Mouse (Mus musculus) spleen, adult 2 months (tissue): ENCODE results near the gene Pacs2. TPM values are rescaled to one million over a fixed set of nuclear protein-coding genes. Genes with fewer than 3 reads are reported as not detected.

Experiments
- DNase-seq, 2 experiments: peaks; one replicate each; pipeline versions ENCODE4 v3.0.0 to v3.0.0-alpha.2; 2012 to 2021; ENCODE audit warnings: low spot score in 2 of 2, low read depth in 1 of 2
- H3K27ac ChIP-seq: fragments of 200-500 bp; 2 replicates; pipeline ENCODE4 v1.5.1; 2012; ENCODE audit warnings: low read length, inconsistent platforms; ENCODE audit not compliant: insufficient read depth
- H3K27me3 ChIP-seq: fragments of 200-500 bp; 2 replicates; pipeline ENCODE4 v1.6.1; 2012; ENCODE audit warnings: mild to moderate bottlenecking, moderate library complexity, low read length, inconsistent platforms; ENCODE audit not compliant: control insufficient read depth, insufficient read depth
- H3K36me3 ChIP-seq: fragments of 200-500 bp; 2 replicates; pipeline ENCODE4 v1.6.1; 2012; ENCODE audit warnings: mild to moderate bottlenecking, low read length, inconsistent platforms; ENCODE audit not compliant: control insufficient read depth, insufficient read depth
- H3K4me1 ChIP-seq: fragments of 200-500 bp; 2 replicates; pipeline ENCODE4 v1.6.1; 2011; ENCODE audit warnings: inconsistent platforms; ENCODE audit not compliant: control insufficient read depth, insufficient read depth, insufficient read length
- H3K4me3 ChIP-seq: fragments of 200-500 bp; 2 replicates; pipeline ENCODE4 v1.5.1; 2011; ENCODE audit warnings: mild to moderate bottlenecking, inconsistent platforms; ENCODE audit not compliant: insufficient read depth, insufficient read length; ENCODE audit errors: extremely low read depth
- CTCF ChIP-seq: fragments of 200-500 bp; IDR thresholded peaks from 2 replicates; pipeline ENCODE4 v1.5.1; 2011; ENCODE audit warnings: mild to moderate bottlenecking, inconsistent platforms; ENCODE audit not compliant: insufficient read depth, insufficient read length, insufficient replicate concordance; ENCODE audit errors: extremely low read depth
- POLR2A ChIP-seq: fragments of 200-500 bp; IDR thresholded peaks from 2 replicates; pipeline ENCODE4 v1.6.1; 2011; ENCODE audit warnings: low read depth, low read length, inconsistent platforms
- WGBS: fragments of 180-500 bp; shearing (Covaris S2); methylation state at CpG from one replicate; pipeline ENCODE4 v1.1.7; 2018; 5-methylcytosine and 5-hydroxymethylcytosine counted together
- polyA plus RNA-seq: library from polyadenylated mRNA; depleted of rRNA; stranded (reverse); fragments of >200 nt; gene quantifications from 2 replicates; pipeline ENCODE4 v1.2.3, GENCODE M21; 2012

Pacs2 gene
- polyA plus RNA-seq, 1 experiment: 29.1 TPM

GRCm38 (mm10) chr12:113049836-113050235 lies 35.5 kb downstream of the Pacs2 start:
- Histone ChIP-seq H3K27ac (peak overlapping the region; percentile 46), H3K27me3 (no peaks in the 10 kb centered on the region), H3K36me3 (peaks cover 4% of the 10 kb centered on the region), H3K4me3 (no peak overlapping the region), H3K4me1 (peaks cover 13% of the 10 kb centered on the region; the same call in 1 of the 2 replicates)
- peak in 1 of 2 experiments; percentile 37 for DNase-seq
- TF ChIP-seq CTCF: no peak
- TF ChIP-seq POLR2A: no peak
- 31% methylated on average over 9 of the region's 9 CpGs for WGBS

- Histone ChIP-seq H3K27ac (peak overlapping the region; percentile 46; the same call in 1 of the 2 replicates), H3K4me3 (no peak overlapping the region), H3K4me1 (peaks cover 13% of the 10 kb centered on the region; the same call in 1 of the 2 replicates), H3K27me3 (no peaks in the 10 kb centered on the region), H3K36me3 (peaks cover 4% of the 10 kb centered on the region)
- WGBS: 76% methylated on average over 12 of the region's 12 CpGs
- DNase-seq: no peak
- TF ChIP-seq CTCF (no peak), POLR2A (no peak)
These were observed 36.4 kb downstream of the Pacs2 start for GRCm38 (mm10) chr12:113050671-113051070.

GRCm38 (mm10) chr12:113051628-113052403 lies 37.5 kb downstream of the Pacs2 start:
- TF ChIP-seq CTCF (no peak), POLR2A (no peak)
- H3K27me3 ChIP-seq: no peaks in the 10 kb centered on the region
- H3K4me1 ChIP-seq: peaks cover 13% of the 10 kb centered on the region; the same call in 1 of the 2 replicates
- peaks cover 4% of the 10 kb centered on the region for H3K36me3 ChIP-seq
- no peak overlapping the region for H3K4me3 ChIP-seq
- 87% methylated on average over 9 of the region's 9 CpGs for WGBS
- no peak overlapping the region for H3K27ac ChIP-seq
- no peak for DNase-seq

GRCm38 (mm10) chr12:113056089-113056488 lies 41.8 kb downstream of the Pacs2 start:
- no peak for DNase-seq
- Histone ChIP-seq H3K27ac (no peak overlapping the region), H3K4me1 (peaks cover 2% of the 10 kb centered on the region; the same call in 1 of the 2 replicates), H3K4me3 (no peak overlapping the region), H3K27me3 (no peaks in the 10 kb centered on the region), H3K36me3 (peaks cover 7% of the 10 kb centered on the region)
- TF ChIP-seq CTCF (no peak), POLR2A (no peak)
- WGBS: 84% methylated on average over 8 of the region's 8 CpGs

- Histone ChIP-seq H3K27ac (no peak overlapping the region), H3K4me1 (no peaks in the 10 kb centered on the region), H3K4me3 (no peak overlapping the region), H3K27me3 (no peaks in the 10 kb centered on the region), H3K36me3 (peaks cover 5% of the 10 kb centered on the region)
- no peak for TF ChIP-seq POLR2A
- TF ChIP-seq CTCF: no peak
- DNase-seq: no peak
- WGBS: 91% methylated on average over 5 of the region's 5 CpGs
These were observed 45.9 kb downstream of the Pacs2 start for GRCm38 (mm10) chr12:113060178-113060577.

- Histone ChIP-seq H3K4me1 (no peaks in the 10 kb centered on the region), H3K27ac (no peak overlapping the region), H3K27me3 (no peaks in the 10 kb centered on the region), H3K4me3 (no peak overlapping the region), H3K36me3 (peaks cover 5% of the 10 kb centered on the region)
- no peak for DNase-seq
- 87% methylated on average over 9 of the region's 9 CpGs for WGBS
- no peak for TF ChIP-seq CTCF
- TF ChIP-seq POLR2A: no peak
These were observed 47.3 kb downstream of the Pacs2 start for GRCm38 (mm10) chr12:113061606-113062005.

- no peak for DNase-seq
- H3K27ac ChIP-seq: no peak overlapping the region
- WGBS: 65% methylated on average over 10 of the region's 10 CpGs
- peaks cover 5% of the 10 kb centered on the region for H3K36me3 ChIP-seq
- TF ChIP-seq CTCF (no peak), POLR2A (no peak)
- no peaks in the 10 kb centered on the region for H3K27me3 ChIP-seq
- no peaks in the 10 kb centered on the region for H3K4me1 ChIP-seq
- H3K4me3 ChIP-seq: no peak overlapping the region
These were observed 47.9 kb downstream of the Pacs2 start for GRCm38 (mm10) chr12:113062201-113062600.
